Mouse (Mus musculus) embryonic facial prominence, embryonic 15.5 days (tissue): Measurements from ENCODE around the gene Npl. TPM values are rescaled to one million over a fixed set of nuclear protein-coding genes. Genes with fewer than 3 reads are reported as not detected.
A peak's percentile ranks its signal among the peaks of the same experiment; 100 is the strongest.

Experiments
- ATAC-seq: fragments of 200-750 bp; cut with Nextera tagmentation; 2 replicates; pipeline ENCODE4 v1.8.0; 2017; ENCODE audit warnings: low read depth, moderate TSS enrichment; ENCODE audit not compliant: insufficient number of reproducible peaks, low FRiP score, low TSS enrichment
- H3K27ac ChIP-seq: fragments of 300-500 bp; sonication (generic); replicated peaks from 2 replicates; pipeline ENCODE4 v1.5.1; 2015; ENCODE audit warnings: mild to moderate bottlenecking, inconsistent platforms
- H3K27me3 ChIP-seq: fragments of 300-500 bp; sonication (generic); 2 replicates; pipeline ENCODE4 v1.6.1; 2015; ENCODE audit warnings: inconsistent platforms
- H3K36me3 ChIP-seq: fragments of 300-500 bp; sonication (generic); 2 replicates; pipeline ENCODE4 v1.6.1; 2015; ENCODE audit warnings: mild to moderate bottlenecking, inconsistent platforms
- H3K4me1 ChIP-seq: fragments of 300-500 bp; sonication (generic); 2 replicates; pipeline ENCODE4 v1.6.1; 2015; ENCODE audit warnings: inconsistent platforms
- H3K4me2 ChIP-seq: fragments of 300-500 bp; sonication (generic); replicated peaks from 2 replicates; pipeline ENCODE4 v1.6.1; 2015; ENCODE audit warnings: mild to moderate bottlenecking, inconsistent platforms
- H3K4me3 ChIP-seq: fragments of 300-500 bp; sonication (generic); replicated peaks from 2 replicates; pipeline ENCODE4 v1.5.1; 2015; ENCODE audit warnings: mild to moderate bottlenecking, inconsistent platforms
- H3K9ac ChIP-seq: fragments of 300-500 bp; sonication (generic); 2 replicates; pipeline ENCODE4 v1.6.1; 2015; ENCODE audit warnings: inconsistent platforms
- H3K9me3 ChIP-seq: fragments of 300-500 bp; sonication (generic); replicated peaks from 2 replicates; pipeline ENCODE4 v1.6.1; 2016; ENCODE audit warnings: inconsistent platforms
- WGBS: fragments of 180-500 bp; shearing (Covaris S2); methylation state at CpG from one replicate; pipeline ENCODE4 v1.1.7; 2015; 5-methylcytosine and 5-hydroxymethylcytosine counted together
- polyA plus RNA-seq: library from polyadenylated mRNA; unstranded; fragments of >200 nt; fragmentation: Nextera tagmentation; extraction: Ambion mirVana; gene quantifications from 2 replicates; pipeline ENCODE4 v1.2.1, GENCODE M21; 2015

The Npl gene
- polyA plus RNA-seq, result 21.4 and 23.5 TPM in 2 replicates

- ATAC-seq, result peak; percentile 87
- peak within 1 kb of the TSS; percentile 51 for H3K4me2 ChIP-seq
- no peaks in the 10 kb centered on the region for H3K9me3 ChIP-seq
- 0 out of 2 replicates have a peak, but pooled peaks cover 4% of the 10 kb centered on the region for H3K4me1 ChIP-seq
- H3K27me3 ChIP-seq, result no peaks in the 10 kb centered on the region
- H3K4me3 ChIP-seq, result peak within 1 kb of the TSS; percentile 53
- 5% methylated on average over 29 of the region's 29 CpGs for WGBS
- no peak within 1 kb of the TSS for H3K27ac ChIP-seq
- H3K36me3 ChIP-seq, result no peaks in the 10 kb centered on the region
- 0 out of 2 replicates have a peak within 1 kb of the TSS, but pooled peaks have one; percentile 16 for H3K9ac ChIP-seq
These were observed at the start of gene Npl for GRCm38 (mm10) chr1:153549536-153550199. Gene Npl, minus strand, starts transcription at chr1:153550045.

GRCm38 (mm10) chr1:153599302-153600045 is 49.6 kb upstream of the Npl start:
- ATAC-seq, result no peak
- Histone ChIP-seq H3K9ac (no peak overlapping the region), H3K4me3 (no peak overlapping the region), H3K36me3 (no peaks in the 10 kb centered on the region), H3K9me3 (no peaks in the 10 kb centered on the region), H3K27ac (no peak overlapping the region), H3K4me2 (no peak overlapping the region), H3K27me3 (no peaks in the 10 kb centered on the region), H3K4me1 (no peaks in the 10 kb centered on the region)
- 61% methylated on average over 9 of the region's 9 CpGs for WGBS

- 28% methylated on average over 2 of the region's 2 CpGs for WGBS
- H3K36me3 ChIP-seq, result no peaks in the 10 kb centered on the region
- no peak overlapping the region for H3K4me2 ChIP-seq
- no peaks in the 10 kb centered on the region for H3K4me1 ChIP-seq
- no peaks in the 10 kb centered on the region for H3K27me3 ChIP-seq
- H3K9me3 ChIP-seq, result no peaks in the 10 kb centered on the region
- H3K4me3 ChIP-seq, result no peak overlapping the region
- H3K27ac ChIP-seq, result no peak overlapping the region
- no peak for ATAC-seq
- no peak overlapping the region for H3K9ac ChIP-seq
These were observed 48.9 kb upstream of the Npl start for GRCm38 (mm10) chr1:153598773-153599172.

GRCm38 (mm10) chr1:153593678-153594077 is 43.8 kb upstream of the Npl start:
- ATAC-seq, result no peak

GRCm38 (mm10) chr1:153590176-153590734 is 40.4 kb upstream of the Npl start:
- no peaks in the 10 kb centered on the region for H3K4me1 ChIP-seq
- no peaks in the 10 kb centered on the region for H3K9me3 ChIP-seq
- no peak overlapping the region for H3K9ac ChIP-seq
- no peaks in the 10 kb centered on the region for H3K27me3 ChIP-seq
- ATAC-seq, result no peak
- H3K36me3 ChIP-seq, result no peaks in the 10 kb centered on the region
- H3K4me3 ChIP-seq, result no peak overlapping the region
- H3K4me2 ChIP-seq, result no peak overlapping the region
- H3K27ac ChIP-seq, result no peak overlapping the region
- 65% methylated on average over 2 of the region's 2 CpGs for WGBS

More at GRCm38 (mm10) chr1:153593678-153594077, 43.8 kb upstream of the Npl start:
- 81% methylated on average over 2 of the region's 2 CpGs for WGBS
- no peak overlapping the region for H3K27ac ChIP-seq
- H3K4me2 ChIP-seq, result no peak overlapping the region
- H3K4me1 ChIP-seq, result no peaks in the 10 kb centered on the region
- no peaks in the 10 kb centered on the region for H3K36me3 ChIP-seq
- H3K4me3 ChIP-seq, result no peak overlapping the region
- no peak overlapping the region for H3K9ac ChIP-seq
- H3K27me3 ChIP-seq, result no peaks in the 10 kb centered on the region
- H3K9me3 ChIP-seq, result no peaks in the 10 kb centered on the region

DNA sequence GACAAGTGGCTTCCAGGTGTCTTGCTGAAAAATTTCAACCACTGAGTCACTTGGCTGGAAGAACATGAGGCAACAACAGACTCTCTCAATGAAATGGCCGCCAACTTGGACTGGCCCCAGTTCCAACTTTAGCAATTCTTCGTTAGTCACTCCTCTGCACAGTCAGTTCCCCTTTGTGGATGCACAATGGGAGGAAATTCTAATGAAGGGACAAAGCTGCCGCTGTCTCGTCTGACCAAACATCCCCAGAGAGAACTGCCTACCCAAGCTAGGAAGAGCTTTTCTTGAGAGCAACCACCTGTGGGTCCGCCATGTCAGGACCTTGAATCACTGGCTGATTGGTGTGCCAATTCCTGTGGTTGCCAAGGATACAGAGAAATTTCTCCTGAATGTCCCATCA is 38.1 kb upstream of the Npl start:
- H3K27me3 ChIP-seq, result no peaks in the 10 kb centered on the region
- H3K4me3 ChIP-seq, result no peak overlapping the region
- no peak for ATAC-seq
- H3K36me3 ChIP-seq, result no peaks in the 10 kb centered on the region
- H3K4me1 ChIP-seq, result no peaks in the 10 kb centered on the region
- H3K9ac ChIP-seq, result no peak overlapping the region
- 86% methylated on average over 5 of the region's 5 CpGs for WGBS
- no peaks in the 10 kb centered on the region for H3K9me3 ChIP-seq
- H3K4me2 ChIP-seq, result no peak overlapping the region
- no peak overlapping the region for H3K27ac ChIP-seq

DNA sequence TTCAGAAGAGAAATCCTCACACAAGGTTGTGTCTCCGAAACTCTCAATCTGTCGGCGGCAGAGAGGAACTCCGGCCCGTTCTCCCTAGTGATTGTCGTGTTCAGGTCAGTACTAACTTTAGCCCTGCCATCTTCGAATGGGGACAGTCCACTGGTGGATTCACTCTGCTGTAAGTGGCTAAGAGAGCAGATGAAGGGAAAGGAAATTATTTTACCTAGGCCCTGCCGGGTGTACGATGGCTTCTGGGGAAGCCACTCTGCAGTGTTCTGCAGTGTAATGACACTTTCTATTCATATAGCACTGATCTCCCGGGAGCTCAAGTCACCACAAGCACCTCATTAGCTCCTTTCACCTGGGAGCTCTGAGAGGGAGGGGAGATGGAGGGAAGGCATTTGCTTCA is 37.0 kb upstream of the Npl start:
- H3K9ac ChIP-seq, result no peak overlapping the region
- no peak overlapping the region for H3K27ac ChIP-seq
- H3K36me3 ChIP-seq, result no peaks in the 10 kb centered on the region
- ATAC-seq, result no peak
- H3K4me3 ChIP-seq, result no peak overlapping the region
- no peak overlapping the region for H3K4me2 ChIP-seq
- no peaks in the 10 kb centered on the region for H3K27me3 ChIP-seq
- H3K4me1 ChIP-seq, result no peaks in the 10 kb centered on the region
- 85% methylated on average over 10 of the region's 10 CpGs for WGBS
- H3K9me3 ChIP-seq, result no peaks in the 10 kb centered on the region

DNA sequence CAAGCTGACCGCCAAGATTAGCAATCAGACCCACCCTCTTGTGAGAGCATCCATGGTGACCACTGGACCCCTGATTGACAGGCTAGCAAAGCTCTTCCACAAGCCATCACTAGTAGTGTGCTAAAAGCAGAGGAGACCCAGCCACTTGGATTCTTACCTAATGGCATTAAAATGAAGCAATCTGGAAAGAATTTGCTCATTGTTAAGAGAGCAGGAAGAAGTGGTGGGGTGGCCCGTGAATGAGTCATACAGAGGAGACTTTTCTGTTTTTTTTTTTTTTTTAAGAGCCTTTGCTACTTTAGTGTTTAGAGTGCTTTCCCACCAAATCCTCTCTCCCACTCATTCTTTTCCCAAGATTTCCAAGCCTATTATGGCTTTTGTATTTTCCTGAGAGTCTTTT is 35.9 kb upstream of the Npl start:
- 47% methylated on average over 2 of the region's 2 CpGs for WGBS
- no peak for ATAC-seq
- H3K4me1 ChIP-seq, result no peaks in the 10 kb centered on the region
- H3K4me3 ChIP-seq, result no peak overlapping the region
- no peak overlapping the region for H3K27ac ChIP-seq
- no peak overlapping the region for H3K4me2 ChIP-seq
- no peaks in the 10 kb centered on the region for H3K36me3 ChIP-seq
- H3K27me3 ChIP-seq, result no peaks in the 10 kb centered on the region
- H3K9me3 ChIP-seq, result no peaks in the 10 kb centered on the region
- H3K9ac ChIP-seq, result no peak overlapping the region

- Histone ChIP-seq H3K36me3 (no peaks in the 10 kb centered on the region), H3K27ac (no peak overlapping the region), H3K9me3 (no peaks in the 10 kb centered on the region), H3K27me3 (no peaks in the 10 kb centered on the region), H3K4me1 (no peaks in the 10 kb centered on the region), H3K9ac (no peak overlapping the region), H3K4me3 (no peak overlapping the region), H3K4me2 (no peak overlapping the region)
- WGBS, result 71% methylated on average over 4 of the region's 4 CpGs
- ATAC-seq, result no peak
These were observed 33.3 kb upstream of the Npl start for GRCm38 (mm10) chr1:153583189-153583588.

DNA sequence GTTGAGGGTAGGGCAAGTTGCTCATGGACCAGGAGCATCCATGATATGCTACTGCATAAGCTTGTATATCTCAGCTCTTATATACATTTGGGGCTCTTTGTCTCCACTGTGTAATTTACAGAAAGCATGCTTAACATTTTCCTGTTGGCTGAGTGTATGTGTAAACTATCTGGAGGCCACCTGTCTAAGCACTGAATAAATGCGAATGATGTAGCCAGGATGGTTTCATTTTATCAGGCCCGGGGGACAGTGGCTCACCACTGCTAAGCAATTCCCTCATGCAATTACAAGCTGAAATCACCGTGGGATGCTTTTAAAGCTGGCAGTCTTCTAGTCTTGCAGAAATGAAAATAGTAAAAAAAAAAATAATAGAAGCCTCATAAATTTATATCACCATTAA is 24.9 kb upstream of the Npl start:
- H3K4me2 ChIP-seq, result no peak overlapping the region
- no peaks in the 10 kb centered on the region for H3K27me3 ChIP-seq
- no peak for ATAC-seq
- 50% methylated on average over 3 of the region's 3 CpGs for WGBS
- H3K9me3 ChIP-seq, result no peaks in the 10 kb centered on the region
- no peaks in the 10 kb centered on the region for H3K36me3 ChIP-seq
- no peak overlapping the region for H3K4me3 ChIP-seq
- no peak overlapping the region for H3K27ac ChIP-seq
- H3K9ac ChIP-seq, result no peak overlapping the region
- H3K4me1 ChIP-seq, result no peaks in the 10 kb centered on the region

DNA sequence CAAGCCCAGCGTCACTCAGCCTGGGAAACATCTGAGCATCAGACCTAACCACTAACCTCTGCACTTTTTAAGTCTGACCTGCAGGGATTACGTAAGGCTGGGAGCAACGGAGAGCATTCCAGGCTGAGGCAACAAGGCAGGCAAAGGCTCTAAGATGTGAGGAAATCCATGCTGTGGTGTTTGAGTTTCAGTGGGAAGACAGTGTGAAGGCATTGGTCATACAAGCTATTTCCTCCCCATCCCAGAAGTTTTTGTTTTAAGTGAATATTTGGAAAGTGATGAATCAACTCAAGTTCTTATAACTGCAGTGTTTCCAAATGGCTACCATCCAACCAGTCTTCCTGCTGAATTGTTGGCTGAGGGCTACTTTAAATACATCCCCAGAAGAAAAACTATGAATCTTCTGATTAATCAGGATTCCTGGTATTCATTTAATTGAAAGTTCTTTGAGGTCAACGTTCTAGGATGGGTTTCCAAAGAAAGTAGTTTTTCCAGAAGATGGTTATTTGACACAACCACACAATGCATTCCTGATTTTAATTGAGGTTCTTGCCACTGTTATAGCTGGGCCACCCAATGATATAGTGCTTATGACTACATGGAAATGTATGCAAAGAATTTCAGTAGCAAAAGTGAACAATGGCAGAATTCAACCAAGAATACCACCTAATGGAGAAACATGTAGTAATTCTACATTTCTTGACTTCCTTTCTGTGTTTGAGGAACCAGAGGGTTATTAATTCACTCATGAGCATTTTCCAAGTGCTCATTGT is 22.6 kb upstream of the Npl start:
- 49% methylated on average over 4 of the region's 4 CpGs for WGBS
- Histone ChIP-seq H3K4me1 (no peaks in the 10 kb centered on the region), H3K9me3 (no peaks in the 10 kb centered on the region), H3K4me3 (no peak overlapping the region), H3K9ac (no peak overlapping the region), H3K27me3 (no peaks in the 10 kb centered on the region), H3K4me2 (no peak overlapping the region), H3K27ac (no peak overlapping the region), H3K36me3 (no peaks in the 10 kb centered on the region)
- ATAC-seq, result no peak
